Mouse (Mus musculus): Measurements from ENCODE around the gene Sec61a1.

Sec61a1 gene

GRCm38 (mm10) chr6:88518404-88519263 is at the start of gene Sec61a1:
Sec61a1 (minus strand) TSS chr6:88518905.
- in situ Hi-C loops (cut with MboI, MseI) = loop anchor here (10.0 kb wide), 1 partner anchor 54 kb away; the partner anchor contains the start of gene Ruvbl1

- in situ Hi-C loops (cut with MboI, MseI) = no loop called here
These were observed 48.0 kb upstream of the Sec61a1 start for GRCm38 (mm10) chr6:88566676-88567075.

GRCm38 (mm10) chr6:88565033-88565432 is 46.3 kb upstream of the Sec61a1 start:
- in situ Hi-C loops (cut with MboI, MseI) = no loop called here

- in situ Hi-C loops (cut with MboI, MseI) = no loop called here
These were observed 41.5 kb upstream of the Sec61a1 start for GRCm38 (mm10) chr6:88560156-88560555.

GRCm38 (mm10) chr6:88559688-88560087 is 41.0 kb upstream of the Sec61a1 start:
- in situ Hi-C loops (cut with MboI, MseI) = no loop called here

- in situ Hi-C loops (cut with MboI, MseI) = no loop called here
These were observed 39.4 kb upstream of the Sec61a1 start for GRCm38 (mm10) chr6:88558076-88558475.

GRCm38 (mm10) chr6:88557548-88557947 is 38.8 kb upstream of the Sec61a1 start:
- in situ Hi-C loops (cut with MboI, MseI) = no loop called here

- in situ Hi-C loops (cut with MboI, MseI) = loop anchor here (5.0 kb wide), 1 partner anchor 297 kb away; no protein-coding TSS in a partner anchor
These were observed 31.2 kb upstream of the Sec61a1 start for GRCm38 (mm10) chr6:88549916-88550315.

- in situ Hi-C loops (cut with MboI, MseI) = no loop called here
These were observed 30.6 kb upstream of the Sec61a1 start for GRCm38 (mm10) chr6:88549137-88549814.

- in situ Hi-C loops (cut with MboI, MseI) = no loop called here
These were observed 29.8 kb upstream of the Sec61a1 start for GRCm38 (mm10) chr6:88548405-88549049.

GRCm38 (mm10) chr6:88545397-88545790 is 26.7 kb upstream of the Sec61a1 start:
- in situ Hi-C loops (cut with MboI, MseI) = no loop called here

GRCm38 (mm10) chr6:88544644-88545396 is 26.1 kb upstream of the Sec61a1 start:
- in situ Hi-C loops (cut with MboI, MseI) = no loop called here

GRCm38 (mm10) chr6:88544241-88544640 is 25.5 kb upstream of the Sec61a1 start:
- in situ Hi-C loops (cut with MboI, MseI) = no loop called here

- in situ Hi-C loops (cut with MboI, MseI) = no loop called here
These were observed 21.5 kb upstream of the Sec61a1 start for GRCm38 (mm10) chr6:88540093-88540755.

- in situ Hi-C loops (cut with MboI, MseI) = no loop called here
These were observed 11.6 kb upstream of the Sec61a1 start for GRCm38 (mm10) chr6:88530306-88530705.

- in situ Hi-C loops (cut with MboI, MseI) = no loop called here
These were observed 5.4 kb upstream of the Sec61a1 start for GRCm38 (mm10) chr6:88524056-88524455.

GRCm38 (mm10) chr6:88523451-88523850 is 4.7 kb upstream of the Sec61a1 start:
- in situ Hi-C loops (cut with MboI, MseI) = no loop called here

GRCm38 (mm10) chr6:88523043-88523442 is 4.3 kb upstream of the Sec61a1 start:
- in situ Hi-C loops (cut with MboI, MseI) = no loop called here

- in situ Hi-C loops (cut with MboI, MseI) = no loop called here
These were observed 3.9 kb upstream of the Sec61a1 start for GRCm38 (mm10) chr6:88522606-88523005.

GRCm38 (mm10) chr6:88521821-88522220 is 3.1 kb upstream of the Sec61a1 start:
- in situ Hi-C loops (cut with MboI, MseI) = no loop called here
